Mouse (Mus musculus) liver, embryonic 15.5 days (tissue): ENCODE measurements around the gene Mast4. TPM values are rescaled to one million over a fixed set of nuclear protein-coding genes. Genes with fewer than 3 reads are reported as not detected.

Experiments
- ATAC-seq: fragments of 200-750 bp; cut with Nextera tagmentation; 2 replicates; pipeline ENCODE4 v1.8.0; 2017; ENCODE audit warnings: moderate number of reproducible peaks, mild to moderate bottlenecking, moderate library complexity; ENCODE audit not compliant: insufficient read depth
- H3K27ac ChIP-seq: fragments of 300-500 bp; sonication (generic); replicated peaks from 2 replicates; pipeline ENCODE4 v1.5.1; 2015; ENCODE audit warnings: mild to moderate bottlenecking, inconsistent platforms
- H3K27me3 ChIP-seq: fragments of 300-500 bp; sonication (generic); 2 replicates; pipeline ENCODE4 v1.6.1; 2015; ENCODE audit warnings: mild to moderate bottlenecking, inconsistent platforms
- H3K36me3 ChIP-seq: fragments of 300-500 bp; sonication (generic); replicated peaks from 2 replicates; pipeline ENCODE4 v1.6.1; 2015; ENCODE audit warnings: moderate library complexity, mild to moderate bottlenecking, inconsistent platforms
- H3K4me1 ChIP-seq: fragments of 300-500 bp; sonication (generic); replicated peaks from 2 replicates; pipeline ENCODE4 v1.6.1; 2015; ENCODE audit warnings: inconsistent platforms
- H3K4me2 ChIP-seq: fragments of 300-500 bp; sonication (generic); 2 replicates; pipeline ENCODE4 v1.6.1; 2015; ENCODE audit warnings: moderate library complexity, mild to moderate bottlenecking, inconsistent platforms
- H3K4me3 ChIP-seq: fragments of 300-500 bp; sonication (generic); replicated peaks from 2 replicates; pipeline ENCODE4 v1.5.1; 2015; ENCODE audit warnings: mild to moderate bottlenecking, inconsistent platforms
- H3K9ac ChIP-seq: fragments of 300-500 bp; sonication (generic); 2 replicates; pipeline ENCODE4 v1.6.1; 2015; ENCODE audit warnings: moderate library complexity, mild to moderate bottlenecking, inconsistent platforms
- H3K9me3 ChIP-seq: fragments of 300-500 bp; sonication (generic); replicated peaks from 2 replicates; pipeline ENCODE4 v1.6.1; 2016; ENCODE audit warnings: inconsistent platforms
- WGBS: fragments of 180-500 bp; shearing (Covaris S2); methylation state at CpG from one replicate; pipeline ENCODE4 v1.1.7; 2015; ENCODE audit warnings: mixed read lengths; ENCODE audit not compliant: insufficient replicate concordance; 5-methylcytosine and 5-hydroxymethylcytosine counted together
- polyA plus RNA-seq: library from polyadenylated mRNA; unstranded; fragments of >200 nt; fragmentation: Nextera tagmentation; extraction: Ambion mirVana; gene quantifications from 2 replicates; pipeline ENCODE4 v1.2.1, GENCODE M21; 2015

The Mast4 gene
- polyA plus RNA-seq, 1 experiment from 2014 or later = 2.1 TPM

DNA sequence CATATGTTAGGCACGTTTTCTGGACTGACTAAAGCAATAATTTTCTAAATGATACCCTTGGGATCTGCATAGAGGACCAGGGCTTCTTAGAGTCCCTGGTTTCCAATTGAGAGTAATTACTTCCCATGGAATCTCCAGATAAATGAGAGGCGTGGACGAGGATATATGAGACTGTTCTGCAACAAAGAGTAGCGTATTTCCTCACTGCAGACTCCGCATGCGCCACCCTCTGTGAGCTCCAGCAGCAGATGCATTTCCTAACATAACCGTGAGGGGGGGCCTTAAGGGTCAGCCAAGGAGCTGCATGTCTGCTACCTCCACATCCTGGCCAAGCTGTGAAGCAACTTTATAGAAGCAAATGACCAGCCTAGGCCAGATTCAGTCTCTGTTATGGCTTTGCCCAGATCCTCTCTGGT, 559.5 kb downstream of the Mast4 start:
- no peak for ATAC-seq
- Histone ChIP-seq H3K27me3 (no peaks in the 10 kb centered on the region), H3K27ac (no peak overlapping the region), H3K36me3 (0 out of 2 replicates have a peak, but pooled peaks cover 7% of the 10 kb centered on the region), H3K4me1 (peaks cover 20% of the 10 kb centered on the region), H3K4me3 (no peak overlapping the region), H3K4me2 (no peak overlapping the region), H3K9ac (no peak overlapping the region), H3K9me3 (no peaks in the 10 kb centered on the region)
- 75% methylated on average over 7 of the region's 7 CpGs for WGBS

DNA sequence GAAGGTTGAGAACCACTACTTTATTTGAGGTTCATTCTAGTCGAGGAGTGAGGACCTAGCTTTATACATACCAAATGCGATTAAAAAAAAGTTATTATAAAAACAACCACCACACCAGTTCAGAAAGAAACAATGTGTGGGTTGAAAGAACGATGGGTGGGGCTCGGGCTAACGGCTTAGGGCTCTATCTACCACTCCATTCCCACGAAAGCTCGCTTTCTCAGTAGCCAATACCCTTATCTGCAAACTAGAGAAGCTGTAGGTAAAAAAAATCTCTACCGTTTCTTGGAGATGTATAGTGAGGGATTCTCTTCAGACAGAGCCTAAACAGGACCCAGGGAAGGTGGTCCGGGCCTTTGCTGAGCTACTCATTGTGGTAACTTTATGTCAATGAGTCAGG, 561.1 kb downstream of the Mast4 start:
- no peaks in the 10 kb centered on the region for H3K27me3 ChIP-seq
- no peak overlapping the region for H3K9ac ChIP-seq
- 24% methylated on average over 9 of the region's 9 CpGs for WGBS
- no peak overlapping the region for H3K4me3 ChIP-seq
- no peak overlapping the region for H3K27ac ChIP-seq
- no peaks in the 10 kb centered on the region for H3K9me3 ChIP-seq
- H3K36me3 ChIP-seq = 0 out of 2 replicates have a peak, but pooled peaks cover 5% of the 10 kb centered on the region
- ATAC-seq = peak; percentile 47
- H3K4me1 ChIP-seq = peaks cover 15% of the 10 kb centered on the region
- no peak overlapping the region for H3K4me2 ChIP-seq

DNA sequence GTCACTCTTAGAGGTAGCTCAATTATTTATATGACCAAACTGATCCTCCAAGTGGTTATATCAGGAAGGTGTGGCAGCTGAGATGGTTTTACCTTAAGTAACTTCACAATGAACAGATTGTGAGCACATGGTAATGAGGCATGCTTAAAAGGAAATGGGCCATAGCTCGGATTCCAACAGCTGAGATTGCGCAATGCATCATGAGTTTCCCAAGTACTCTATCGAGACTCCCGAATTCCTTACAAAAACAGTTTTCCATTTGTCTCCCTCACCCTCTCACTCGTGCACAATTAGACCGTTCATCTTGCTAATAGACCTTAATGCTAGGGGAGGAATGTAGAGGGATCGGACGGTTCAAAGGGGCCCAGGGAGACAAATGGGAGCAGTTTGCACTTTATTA, 564.1 kb downstream of the Mast4 start:
- 0 out of 2 replicates have a peak, but pooled peaks cover 2% of the 10 kb centered on the region for H3K36me3 ChIP-seq
- ATAC-seq = no peak

DNA sequence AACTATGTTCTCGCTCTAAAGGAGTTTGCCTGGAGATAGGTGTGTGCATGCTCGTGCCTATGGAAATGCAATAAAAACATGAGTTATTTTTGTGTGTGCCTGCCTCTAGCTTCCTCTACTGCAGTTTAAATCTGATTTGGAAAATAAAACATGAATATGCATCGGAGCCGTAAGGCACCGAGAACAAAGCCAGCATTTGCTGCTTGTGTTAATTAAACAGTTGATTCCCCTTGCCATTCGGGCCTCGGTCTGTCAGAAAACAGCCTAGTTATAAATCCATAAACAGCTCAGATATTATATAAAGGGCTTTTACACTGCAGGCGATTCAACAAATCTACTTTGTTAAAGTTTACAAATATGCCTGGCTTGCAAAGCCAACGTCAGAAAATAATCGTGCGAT, 565.8 kb downstream of the Mast4 start:
- no peak for ATAC-seq
- Histone ChIP-seq H3K4me2 (no peak overlapping the region), H3K4me3 (no peak overlapping the region), H3K27me3 (no peaks in the 10 kb centered on the region), H3K9me3 (no peaks in the 10 kb centered on the region), H3K27ac (no peak overlapping the region), H3K36me3 (0 out of 2 replicates have a peak, but pooled peaks cover 2% of the 10 kb centered on the region), H3K9ac (no peak overlapping the region), H3K4me1 (peaks cover 10% of the 10 kb centered on the region)
- 82% methylated on average over 11 of the region's 11 CpGs for WGBS

More for the DNA sequence above, 564.1 kb downstream of the Mast4 start:
- peaks cover 15% of the 10 kb centered on the region for H3K4me1 ChIP-seq
- no peak overlapping the region for H3K4me3 ChIP-seq
- 76% methylated on average over 8 of the region's 8 CpGs for WGBS
- no peaks in the 10 kb centered on the region for H3K9me3 ChIP-seq
- H3K4me2 ChIP-seq = no peak overlapping the region
- no peaks in the 10 kb centered on the region for H3K27me3 ChIP-seq
- no peak overlapping the region for H3K9ac ChIP-seq
- no peak overlapping the region for H3K27ac ChIP-seq

DNA sequence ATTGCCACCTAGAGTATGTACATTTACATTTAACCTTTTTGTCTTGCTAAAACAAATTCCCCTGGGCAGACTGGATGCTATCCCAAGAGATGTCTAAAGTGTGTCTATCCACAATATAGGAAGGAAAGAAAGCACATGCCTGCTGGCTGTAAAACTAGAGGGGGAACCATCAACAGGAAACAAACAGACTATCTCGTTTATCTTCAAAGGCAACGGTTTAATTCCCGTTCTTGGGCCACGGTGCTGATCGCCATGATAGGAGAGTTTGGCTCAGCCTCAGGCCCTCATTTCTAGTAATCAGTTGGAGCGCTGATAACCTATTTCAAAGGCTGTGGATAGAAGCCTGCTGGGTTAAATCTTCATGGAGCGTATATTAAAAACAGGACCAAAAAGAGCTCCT, 567.2 kb downstream of the Mast4 start:
- Histone ChIP-seq H3K4me3 (no peak overlapping the region), H3K4me2 (no peak overlapping the region), H3K4me1 (no peaks in the 10 kb centered on the region; the same call in 1 of the 2 replicates), H3K27ac (no peak overlapping the region), H3K9me3 (no peaks in the 10 kb centered on the region), H3K9ac (no peak overlapping the region), H3K27me3 (no peaks in the 10 kb centered on the region), H3K36me3 (0 out of 2 replicates have a peak, but pooled peaks cover 2% of the 10 kb centered on the region)
- WGBS = 33% methylated on average over 7 of the region's 7 CpGs
- ATAC-seq = no peak

DNA sequence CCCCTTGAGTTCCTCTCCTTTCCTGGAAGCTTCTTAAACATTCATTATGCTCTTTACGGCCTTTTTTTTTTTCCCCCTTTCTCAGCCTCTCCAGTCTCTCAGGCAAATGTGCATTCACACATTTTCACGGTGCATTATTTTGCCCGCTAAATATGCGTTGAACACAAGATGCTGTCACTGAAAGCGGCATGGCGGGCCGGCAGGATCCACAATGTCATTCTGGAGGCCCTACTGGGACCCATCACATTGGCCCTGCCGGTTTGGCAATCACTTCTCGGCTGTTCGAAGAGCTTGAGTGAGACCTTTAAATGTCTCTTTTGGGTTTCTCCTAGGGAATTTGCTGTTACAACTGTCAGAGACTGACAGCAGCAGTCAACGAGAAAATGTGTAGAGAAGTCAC, 569.1 kb downstream of the Mast4 start:
- H3K27me3 ChIP-seq = no peaks in the 10 kb centered on the region
- no peak overlapping the region for H3K4me2 ChIP-seq
- no peaks in the 10 kb centered on the region; the same call in 1 of the 2 replicates for H3K4me1 ChIP-seq
- H3K27ac ChIP-seq = no peak overlapping the region
- H3K9ac ChIP-seq = no peak overlapping the region
- WGBS = 84% methylated on average over 11 of the region's 11 CpGs
- no peaks in the 10 kb centered on the region for H3K9me3 ChIP-seq
- H3K36me3 ChIP-seq = no peaks in the 10 kb centered on the region
- H3K4me3 ChIP-seq = no peak overlapping the region
- ATAC-seq = no peak

DNA sequence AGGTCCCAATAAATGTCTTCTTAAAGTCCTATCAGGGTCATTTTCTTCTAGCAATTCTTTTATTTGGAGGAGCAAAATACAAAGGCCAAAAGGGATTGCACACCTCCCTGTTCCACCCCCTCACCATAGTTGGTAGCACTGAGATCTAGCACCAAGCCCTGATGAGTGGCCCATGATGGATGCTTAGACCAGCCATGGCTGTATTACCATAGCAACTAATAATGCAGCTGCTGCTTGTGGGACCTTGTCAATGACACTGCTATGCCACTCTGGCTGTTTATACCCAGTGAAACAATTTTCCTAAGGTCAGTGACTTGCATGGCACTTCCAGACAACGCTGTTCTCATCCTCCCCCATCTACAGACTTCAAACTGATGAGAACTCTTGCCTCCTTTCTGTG, 570.1 kb downstream of the Mast4 start:
- H3K9me3 ChIP-seq = no peaks in the 10 kb centered on the region
- no peak overlapping the region for H3K4me3 ChIP-seq
- no peak overlapping the region for H3K27ac ChIP-seq
- 79% methylated on average over 1 of the region's 1 CpGs for WGBS
- H3K4me2 ChIP-seq = no peak overlapping the region
- no peaks in the 10 kb centered on the region for H3K36me3 ChIP-seq
- H3K4me1 ChIP-seq = no peaks in the 10 kb centered on the region; the same call in 1 of the 2 replicates
- no peak overlapping the region for H3K9ac ChIP-seq
- no peaks in the 10 kb centered on the region for H3K27me3 ChIP-seq
- ATAC-seq = no peak

DNA sequence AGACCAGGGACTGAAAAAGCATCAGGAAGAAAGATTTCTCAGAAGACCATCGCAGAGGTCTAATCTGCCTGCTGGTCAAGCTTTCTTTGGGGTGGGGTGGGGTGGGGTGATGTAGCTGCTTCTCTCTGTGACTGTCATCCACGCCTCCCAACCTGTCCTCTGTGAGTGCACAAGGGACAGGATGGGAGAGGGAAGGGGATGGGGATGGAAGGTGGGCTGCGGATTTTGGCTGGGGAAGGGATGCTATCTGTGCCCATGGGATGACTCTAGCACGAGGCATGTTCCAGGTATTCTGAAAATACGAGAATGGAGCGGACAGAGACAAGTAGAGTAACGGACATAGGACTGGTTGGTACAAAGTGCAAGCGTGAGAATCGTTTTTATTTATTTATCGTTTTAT, 572.1 kb downstream of the Mast4 start:
- Histone ChIP-seq H3K36me3 (no peaks in the 10 kb centered on the region), H3K9ac (no peak overlapping the region), H3K9me3 (no peaks in the 10 kb centered on the region), H3K4me2 (no peak overlapping the region), H3K4me3 (no peak overlapping the region), H3K27me3 (no peaks in the 10 kb centered on the region), H3K27ac (no peak overlapping the region), H3K4me1 (no peaks in the 10 kb centered on the region; the same call in 1 of the 2 replicates)
- 70% methylated on average over 10 of the region's 10 CpGs for WGBS
- no peak for ATAC-seq

DNA sequence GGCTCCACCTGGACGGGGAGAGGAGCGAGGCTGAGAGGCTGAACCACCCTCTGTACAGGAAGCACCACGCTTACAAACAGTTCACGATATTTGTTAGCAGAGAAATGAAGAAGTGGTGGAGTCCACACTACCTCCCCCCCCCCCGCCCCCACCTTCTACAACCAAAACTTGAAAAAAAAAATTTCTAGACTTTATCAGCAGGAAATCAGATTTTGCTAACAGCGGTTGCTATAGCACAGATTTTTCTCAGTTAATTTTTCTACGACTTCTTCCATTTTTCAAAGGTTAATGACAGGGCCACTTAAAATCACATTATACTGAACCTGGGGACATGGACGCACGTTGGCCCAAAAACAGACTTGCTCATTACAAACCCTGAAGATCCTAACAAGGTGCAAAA, 572.9 kb downstream of the Mast4 start:
- Histone ChIP-seq H3K4me3 (no peak overlapping the region), H3K4me2 (no peak overlapping the region), H3K4me1 (no peaks in the 10 kb centered on the region; the same call in 1 of the 2 replicates), H3K27ac (no peak overlapping the region), H3K9me3 (no peaks in the 10 kb centered on the region), H3K36me3 (no peaks in the 10 kb centered on the region), H3K9ac (no peak overlapping the region), H3K27me3 (no peaks in the 10 kb centered on the region)
- WGBS = 59% methylated on average over 9 of the region's 9 CpGs
- no peak for ATAC-seq

DNA sequence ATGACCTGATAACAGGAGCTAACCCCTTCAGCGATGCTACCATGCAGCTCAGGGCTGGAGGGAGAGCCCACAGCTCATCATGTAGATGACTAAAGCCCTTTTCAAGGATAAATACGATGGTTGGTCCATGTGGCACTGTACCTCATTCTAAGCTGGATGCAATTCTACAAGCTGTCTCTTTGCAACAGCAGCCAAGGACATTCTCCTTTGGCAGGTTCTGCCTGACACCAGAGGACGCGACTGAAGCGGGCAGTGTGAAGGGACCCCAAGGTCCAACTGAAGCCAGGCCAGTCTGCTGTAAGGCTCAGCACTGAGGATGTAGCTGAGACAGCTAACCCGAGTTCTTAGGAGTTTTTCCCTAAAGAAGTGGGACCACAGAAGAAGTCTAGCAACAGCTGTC, 576.3 kb downstream of the Mast4 start:
- Histone ChIP-seq H3K27ac (no peak overlapping the region), H3K27me3 (no peaks in the 10 kb centered on the region), H3K4me3 (no peak overlapping the region), H3K9ac (no peak overlapping the region), H3K4me2 (no peak overlapping the region), H3K36me3 (no peaks in the 10 kb centered on the region), H3K9me3 (no peaks in the 10 kb centered on the region), H3K4me1 (peaks cover 17% of the 10 kb centered on the region)
- WGBS = 71% methylated on average over 6 of the region's 6 CpGs
- no peak for ATAC-seq

DNA sequence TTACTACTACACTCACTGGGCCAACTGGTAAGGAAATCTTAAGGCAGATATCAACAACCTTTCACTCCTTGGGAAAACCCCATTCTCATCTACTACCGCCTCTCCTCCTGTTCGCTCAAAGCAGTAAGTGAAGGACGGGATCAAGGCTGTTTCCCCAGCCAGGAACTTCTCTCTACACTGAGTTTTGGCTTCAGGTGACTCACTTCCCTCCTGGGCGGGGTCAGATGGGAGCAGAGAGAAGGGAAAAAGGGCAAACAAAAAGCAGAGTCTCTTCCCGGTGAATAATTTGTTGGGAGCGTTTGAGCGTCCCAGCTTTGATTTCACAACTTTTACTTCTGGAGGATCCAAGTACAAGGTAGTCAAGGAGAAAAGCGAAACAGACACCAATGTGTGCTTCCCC, 578.2 kb downstream of the Mast4 start:
- no peaks in the 10 kb centered on the region for H3K36me3 ChIP-seq
- no peak overlapping the region for H3K4me2 ChIP-seq
- H3K27ac ChIP-seq = no peak overlapping the region
- H3K27me3 ChIP-seq = no peaks in the 10 kb centered on the region
- peaks cover 17% of the 10 kb centered on the region for H3K4me1 ChIP-seq
- H3K9ac ChIP-seq = no peak overlapping the region
- no peak for ATAC-seq
- WGBS = 80% methylated on average over 8 of the region's 8 CpGs
- no peak overlapping the region for H3K4me3 ChIP-seq
- H3K9me3 ChIP-seq = no peaks in the 10 kb centered on the region

DNA sequence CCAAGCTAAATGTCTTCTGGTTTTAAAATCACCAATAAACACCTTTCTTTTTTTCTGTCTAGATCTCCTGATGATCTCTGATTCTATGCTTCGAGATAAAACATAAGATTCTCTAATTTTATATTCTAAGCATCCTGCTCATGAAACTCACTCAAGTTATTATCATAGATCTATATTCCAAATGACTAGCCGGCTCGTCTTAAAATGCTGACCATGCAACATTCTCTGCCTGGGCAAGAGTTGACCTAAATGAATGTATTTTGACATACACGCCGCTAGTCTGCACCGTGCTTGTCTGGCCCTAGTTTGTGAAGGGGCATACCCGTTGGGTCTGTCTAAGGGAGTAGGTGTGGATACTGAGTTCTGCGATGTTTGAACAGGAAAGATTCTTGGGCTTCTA, 579.2 kb downstream of the Mast4 start:
- Histone ChIP-seq H3K4me2 (no peak overlapping the region), H3K9ac (no peak overlapping the region), H3K4me1 (peaks cover 17% of the 10 kb centered on the region), H3K9me3 (no peaks in the 10 kb centered on the region), H3K27ac (no peak overlapping the region), H3K4me3 (no peak overlapping the region), H3K27me3 (no peaks in the 10 kb centered on the region), H3K36me3 (0 out of 2 replicates have a peak, but pooled peaks cover 3% of the 10 kb centered on the region)
- ATAC-seq = no peak
- WGBS = 86% methylated on average over 8 of the region's 8 CpGs
